Mouse (Mus musculus): ENCODE data around the gene Duxbl3. TPM values are rescaled to one million over a fixed set of nuclear protein-coding genes. Genes with fewer than 3 reads are reported as not detected.
"Not testable (repeated sequence)": the region's sequence is repeated elsewhere in the genome, so short reads cannot be mapped to it uniquely, and the experiment has no call there.

Duxbl3 gene
- polyA plus RNA-seq (2011; ENCODE audit: insufficient read length, low read depth, missing spikeins) = 0.47 TPM in 1 of 2 replicates, not detected in the other

DNA sequence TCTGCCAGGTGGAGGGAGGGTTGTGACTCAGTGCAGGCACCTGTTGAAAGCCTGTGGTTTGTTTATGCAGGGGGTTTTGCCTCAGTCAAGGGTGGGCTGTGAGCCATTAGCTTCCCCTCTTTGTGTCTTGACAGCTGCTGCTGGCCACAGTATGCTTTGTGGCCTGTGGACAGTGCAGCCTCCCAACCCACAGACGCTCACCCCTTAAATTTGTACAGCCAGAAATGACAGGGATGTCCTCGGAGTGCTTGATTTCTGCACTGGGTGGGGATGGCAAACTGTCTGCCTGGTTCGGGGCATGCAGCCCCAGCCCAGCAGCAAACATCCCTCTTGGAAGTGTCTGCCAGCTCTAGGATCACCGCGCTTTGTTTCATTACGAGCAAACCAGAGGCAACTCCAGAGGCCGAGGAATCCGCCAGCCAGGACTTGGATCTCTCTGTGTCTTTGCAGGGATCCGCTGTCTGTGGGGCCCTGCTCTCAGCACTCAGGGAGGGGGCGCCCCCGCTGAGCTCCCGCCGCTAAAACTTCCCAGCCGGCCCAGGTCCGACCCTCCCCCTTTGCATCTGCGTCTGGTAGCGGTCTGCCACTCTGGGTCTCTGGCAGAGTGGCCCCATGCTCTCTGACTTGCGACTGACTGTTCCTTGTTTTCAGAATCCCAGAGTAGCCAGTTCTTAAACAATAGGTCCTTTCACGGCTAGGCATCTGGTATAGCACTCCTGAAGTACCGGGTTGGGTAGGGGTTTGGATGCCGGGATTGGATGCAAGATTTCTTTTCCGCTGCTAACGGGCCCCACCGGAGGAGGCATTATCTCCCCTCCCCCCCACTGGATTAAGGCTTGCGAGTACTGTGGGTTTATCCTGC lies at the start of gene Duxbl3:
Gene Duxbl3, plus strand, starts transcription at position 207 of the 862 bp plus-strand sequence.
- H3K4me1 ChIP-seq (ENCODE audit: control insufficient read depth, insufficient read depth, low read length) = not testable (repeated sequence)

DNA sequence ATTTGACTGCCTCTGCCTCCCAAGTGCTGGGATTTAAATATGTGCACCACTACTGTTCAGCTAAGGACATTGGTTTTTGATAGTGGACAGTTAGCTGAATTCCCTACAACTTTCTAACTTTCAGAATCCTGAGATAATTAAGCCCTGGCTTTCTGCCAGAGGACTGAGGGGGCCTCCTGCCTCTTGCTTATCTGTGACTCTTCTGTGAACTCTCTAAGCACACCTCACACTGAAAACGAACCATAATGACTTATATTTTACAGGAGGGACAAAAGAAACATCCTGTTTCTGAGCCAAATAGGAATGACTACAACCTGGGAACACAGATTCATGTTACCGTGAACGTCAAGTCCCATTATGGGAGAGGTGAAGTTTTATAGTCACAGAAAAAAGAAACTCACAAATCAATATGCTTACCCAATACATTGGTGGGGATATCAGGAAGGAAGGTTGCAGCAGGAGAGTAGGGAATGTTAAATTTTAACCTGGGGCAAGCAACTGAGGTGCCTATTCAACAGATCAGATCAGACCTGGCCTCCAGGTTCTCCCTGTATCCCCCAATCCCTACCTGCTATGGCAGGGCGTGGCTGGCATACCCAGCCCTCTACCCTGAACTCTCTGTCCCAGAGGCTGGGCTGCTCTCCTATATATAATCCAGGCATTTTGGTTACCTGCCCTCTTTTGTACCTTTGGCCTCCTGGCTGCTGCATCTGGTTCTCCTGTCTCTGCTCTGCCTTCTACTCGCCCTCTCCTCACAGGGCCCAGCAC lies 41.3 kb upstream of the Duxbl3 start:
- not testable (repeated sequence) for H3K4me1 ChIP-seq (ENCODE audit: control insufficient read depth, insufficient read depth, low read length); H3K4me3 ChIP-seq (ENCODE audit: insufficient read depth, low read length); H3K27ac ChIP-seq (ENCODE audit: insufficient read depth, low read length)

More for the DNA sequence above, at the start of gene Duxbl3:
- H3K27ac ChIP-seq (ENCODE audit: insufficient read depth, low read length); H3K4me3 ChIP-seq (ENCODE audit: insufficient read depth, low read length): not testable (repeated sequence)

DNA sequence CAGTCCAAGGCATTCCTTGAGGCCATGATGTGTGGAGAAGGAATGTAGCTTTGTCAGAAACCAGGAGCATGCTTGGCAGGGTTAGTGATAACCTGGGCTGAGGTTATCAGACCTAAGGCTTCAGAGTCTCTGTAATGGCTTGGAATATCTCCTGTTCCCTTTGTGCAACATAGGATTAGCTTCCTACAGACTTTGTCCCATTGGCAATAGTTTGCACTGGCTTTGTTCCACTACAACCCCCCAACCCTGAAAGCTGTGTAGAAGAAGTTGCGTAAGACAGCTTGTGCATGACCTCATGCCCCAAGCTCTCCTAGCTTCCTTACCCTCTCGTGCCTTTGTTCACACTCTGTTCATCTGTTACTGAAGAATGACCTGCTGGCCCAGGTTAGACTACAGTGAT lies 20.6 kb upstream of the Duxbl3 start:
- not testable (repeated sequence) for H3K4me1 ChIP-seq (ENCODE audit: control insufficient read depth, insufficient read depth, low read length); H3K27ac ChIP-seq (ENCODE audit: insufficient read depth, low read length); H3K4me3 ChIP-seq (ENCODE audit: insufficient read depth, low read length)

DNA sequence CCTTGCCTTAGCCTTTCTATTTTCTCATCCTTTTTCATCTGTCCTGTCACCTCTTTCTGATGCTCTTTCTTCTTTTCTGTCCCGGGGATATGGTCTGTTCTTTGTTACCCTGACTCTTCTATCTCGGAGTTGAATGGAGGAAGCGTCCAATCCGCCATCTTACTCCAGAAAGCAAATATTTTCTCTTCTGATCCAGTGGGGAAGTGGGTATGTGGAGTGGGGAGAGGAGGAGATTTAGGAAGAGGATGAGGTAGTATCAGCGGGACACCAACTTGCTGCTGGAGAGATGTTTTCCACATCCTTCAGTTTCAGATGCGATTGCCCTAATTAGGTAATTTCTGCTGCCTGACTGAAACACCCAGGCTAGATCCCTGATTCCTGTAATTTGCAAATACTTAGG lies 967 bp downstream of the Duxbl3 start:
- H3K27ac ChIP-seq (ENCODE audit: insufficient read depth, low read length); H3K4me3 ChIP-seq (ENCODE audit: insufficient read depth, low read length); H3K4me1 ChIP-seq (ENCODE audit: control insufficient read depth, insufficient read depth, low read length): not testable (repeated sequence)

DNA sequence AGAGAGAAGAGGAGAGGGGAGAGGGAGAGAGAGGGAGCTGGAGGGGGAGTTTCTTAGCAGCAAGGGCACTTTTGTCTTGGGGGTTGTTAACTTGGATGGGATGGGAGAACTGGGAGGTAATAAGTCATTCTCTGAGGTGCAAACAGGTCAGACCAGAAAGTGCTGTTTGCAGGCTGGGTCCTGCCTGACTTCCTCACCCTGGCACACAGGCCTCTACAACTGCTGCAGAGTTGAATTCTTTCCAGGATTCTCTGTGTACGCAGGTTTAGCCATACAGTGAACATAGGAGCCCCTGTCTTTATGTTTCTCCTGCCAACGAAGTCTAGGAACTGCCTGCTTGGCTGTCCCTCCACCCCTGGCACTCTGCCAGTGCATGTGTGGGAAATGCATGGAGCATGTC lies 29.0 kb downstream of the Duxbl3 start:
- not testable (repeated sequence) for H3K4me1 ChIP-seq (ENCODE audit: control insufficient read depth, insufficient read depth, low read length); H3K27ac ChIP-seq (ENCODE audit: insufficient read depth, low read length); H3K4me3 ChIP-seq (ENCODE audit: insufficient read depth, low read length)

DNA sequence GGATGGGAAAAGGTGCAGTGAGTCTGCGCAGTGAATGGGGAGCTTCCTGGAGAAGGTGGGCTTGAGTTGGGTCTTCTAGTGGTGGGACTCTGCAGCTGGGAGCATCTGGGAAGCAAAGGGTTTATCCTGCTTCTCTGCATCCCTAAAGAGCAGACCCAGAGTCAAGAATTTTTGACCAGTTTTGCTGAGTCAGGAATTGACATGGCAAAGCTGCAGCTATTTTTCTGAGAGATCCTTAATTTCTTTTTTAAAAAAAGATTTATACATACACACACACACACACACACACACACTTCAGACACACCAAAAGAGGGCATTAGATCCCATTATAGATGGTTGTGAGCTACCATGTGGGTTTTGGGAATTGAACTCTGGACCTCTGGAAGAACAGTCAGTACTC lies 36.1 kb downstream of the Duxbl3 start:
- TF ChIP-seq CTCF (IDR thresholded peaks at IDR 0.05; ENCODE audit: borderline replicate concordance, insufficient read depth, low read length) = no peak
- TF ChIP-seq POLR2A (IDR thresholded peaks at IDR 0.05; ENCODE audit: low read depth, low read length) = no peak
- Histone ChIP-seq H3K4me1 (ENCODE audit: control insufficient read depth, insufficient read depth, low read length) (no peaks in the 10 kb centered on the region), H3K27ac (ENCODE audit: insufficient read depth, low read length) (no peak overlapping the region), H3K4me3 (ENCODE audit: insufficient read depth, low read length) (no peak overlapping the region)

DNA sequence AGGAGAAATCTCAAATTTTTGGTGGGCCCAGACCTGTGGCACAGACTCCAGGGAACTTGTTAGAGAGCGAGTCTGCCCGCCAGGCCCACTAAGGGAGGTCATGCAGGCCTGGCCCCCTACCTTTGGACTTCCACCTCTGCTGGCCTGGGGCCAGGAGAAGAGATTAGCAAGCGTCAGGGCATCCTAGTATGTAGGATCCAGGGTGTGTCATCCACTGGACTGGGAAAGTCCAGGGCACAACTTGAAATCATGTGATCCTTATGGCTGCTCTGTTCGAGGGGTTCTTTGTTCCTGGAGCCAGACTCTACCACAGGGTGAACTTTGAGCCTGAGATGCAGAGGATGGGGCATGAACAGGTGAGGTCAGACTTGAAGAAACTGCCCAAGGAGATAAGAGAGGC lies 39.3 kb downstream of the Duxbl3 start:
- Histone ChIP-seq H3K27ac (ENCODE audit: insufficient read depth, low read length) (no peak overlapping the region), H3K4me1 (ENCODE audit: control insufficient read depth, insufficient read depth, low read length) (no peaks in the 10 kb centered on the region), H3K4me3 (ENCODE audit: insufficient read depth, low read length) (no peak overlapping the region)
- TF ChIP-seq CTCF (IDR thresholded peaks at IDR 0.05; ENCODE audit: borderline replicate concordance, insufficient read depth, low read length) = no peak

DNA sequence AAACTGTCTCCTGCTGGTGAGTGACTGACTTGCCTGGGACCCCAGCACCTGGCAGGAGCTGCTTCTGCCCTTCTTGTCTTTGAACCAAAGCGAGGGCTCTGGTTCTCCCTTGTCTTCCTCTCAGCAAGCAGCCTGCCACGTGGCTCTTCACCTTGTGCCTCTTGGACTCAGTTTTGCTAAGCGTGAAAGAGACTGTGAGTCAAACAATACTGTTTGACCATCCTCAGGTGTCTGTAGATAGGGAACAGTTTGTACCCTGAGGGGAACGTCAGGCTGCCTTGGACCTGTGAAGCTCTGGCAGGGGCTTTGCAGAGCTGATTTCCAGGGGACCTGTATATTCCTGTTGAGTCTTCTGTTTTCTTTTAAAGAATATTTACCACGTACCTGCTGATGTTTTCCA lies 39.7 kb downstream of the Duxbl3 start:
- TF ChIP-seq CTCF (IDR thresholded peaks at IDR 0.05; ENCODE audit: borderline replicate concordance, insufficient read depth, low read length) (no peak), POLR2A (IDR thresholded peaks at IDR 0.05; ENCODE audit: low read depth, low read length) (no peak)
- no peak overlapping the region for H3K4me3 ChIP-seq (ENCODE audit: insufficient read depth, low read length)
- no peak overlapping the region for H3K27ac ChIP-seq (ENCODE audit: insufficient read depth, low read length)
- H3K4me1 ChIP-seq (ENCODE audit: control insufficient read depth, insufficient read depth, low read length) = no peaks in the 10 kb centered on the region

DNA sequence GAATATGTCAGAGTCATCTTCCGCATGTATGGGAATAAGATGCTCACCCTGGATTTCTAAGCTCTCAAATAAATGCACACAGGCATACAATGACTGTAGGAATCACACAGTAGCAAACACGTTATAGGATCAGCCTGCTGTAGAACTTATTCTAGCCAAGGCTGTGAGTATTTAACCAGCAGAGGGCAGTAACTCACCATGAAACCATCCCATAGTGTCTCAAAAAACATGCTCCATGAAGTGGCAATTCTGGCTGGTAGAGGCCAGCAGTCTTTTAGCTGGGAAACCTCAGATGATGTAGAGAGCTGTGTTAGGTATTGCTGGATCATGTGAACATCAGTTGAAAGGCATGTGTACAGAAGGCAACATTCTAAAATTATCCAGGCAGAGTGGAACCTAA lies 45.3 kb downstream of the Duxbl3 start:
- Histone ChIP-seq H3K4me3 (ENCODE audit: insufficient read depth, low read length) (no peak overlapping the region), H3K27ac (ENCODE audit: insufficient read depth, low read length) (no peak overlapping the region), H3K4me1 (ENCODE audit: control insufficient read depth, insufficient read depth, low read length) (no peaks in the 10 kb centered on the region)
- TF ChIP-seq CTCF (IDR thresholded peaks at IDR 0.05; ENCODE audit: borderline replicate concordance, insufficient read depth, low read length) = no peak
- TF ChIP-seq POLR2A (IDR thresholded peaks at IDR 0.05; ENCODE audit: low read depth, low read length) = no peak

DNA sequence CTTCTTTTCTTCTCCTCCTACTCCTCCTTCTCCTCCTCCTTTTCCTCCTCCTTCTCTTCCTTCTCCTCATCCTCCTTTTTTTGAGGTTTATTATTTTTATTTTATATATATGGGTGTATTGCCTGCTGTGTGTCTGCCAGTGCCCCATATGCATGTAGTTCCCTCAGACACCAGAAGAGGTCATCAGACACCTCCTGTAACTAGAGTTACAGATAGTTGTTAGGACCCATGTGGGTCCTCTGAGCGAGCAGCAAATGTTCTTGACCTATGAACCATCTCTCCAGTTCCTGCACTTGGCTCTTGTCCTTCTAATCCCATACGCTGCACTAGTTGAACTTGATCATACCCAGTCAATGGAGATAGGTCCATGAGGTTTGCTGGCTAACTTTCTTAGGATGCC lies 48.3 kb downstream of the Duxbl3 start:
- H3K27ac ChIP-seq (ENCODE audit: insufficient read depth, low read length) = no peak overlapping the region
- no peak overlapping the region for H3K4me3 ChIP-seq (ENCODE audit: insufficient read depth, low read length)
- TF ChIP-seq POLR2A (IDR thresholded peaks at IDR 0.05; ENCODE audit: low read depth, low read length) (no peak), CTCF (IDR thresholded peaks at IDR 0.05; ENCODE audit: borderline replicate concordance, insufficient read depth, low read length) (no peak)
- H3K4me1 ChIP-seq (ENCODE audit: control insufficient read depth, insufficient read depth, low read length) = no peaks in the 10 kb centered on the region

DNA sequence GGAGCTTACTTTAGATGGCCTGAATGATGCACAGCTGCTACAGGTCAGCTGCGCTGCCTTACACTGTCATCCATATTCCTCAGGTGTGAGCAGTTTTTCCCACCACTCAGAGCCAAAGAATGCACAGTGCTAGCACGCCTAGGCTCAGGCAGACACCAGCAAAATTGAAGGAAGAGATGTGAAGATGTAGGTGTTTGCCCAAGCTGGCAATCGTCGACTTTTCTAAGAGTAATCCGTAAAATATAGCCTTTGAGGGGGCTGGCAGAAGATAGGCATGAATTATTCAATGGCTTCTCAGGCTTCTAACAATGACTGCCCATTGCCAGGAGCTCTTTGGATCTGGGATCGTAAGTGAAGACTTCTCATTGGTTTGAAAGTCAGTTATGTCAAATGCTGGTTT lies 51.1 kb downstream of the Duxbl3 start:
- Histone ChIP-seq H3K27ac (ENCODE audit: insufficient read depth, low read length) (no peak overlapping the region), H3K4me1 (ENCODE audit: control insufficient read depth, insufficient read depth, low read length) (no peaks in the 10 kb centered on the region), H3K4me3 (ENCODE audit: insufficient read depth, low read length) (no peak overlapping the region)
- TF ChIP-seq POLR2A (IDR thresholded peaks at IDR 0.05; ENCODE audit: low read depth, low read length) (no peak), CTCF (IDR thresholded peaks at IDR 0.05; ENCODE audit: borderline replicate concordance, insufficient read depth, low read length) (no peak)
